Mouse (Mus musculus) intestine, embryonic 14.5 days (tissue): ENCODE measurements at regions not wholly inside any gene's neighbourhood (a gene's known extent, or its start where the extent isn't known, plus 50 kb on each side); places are given as distances from the start of the nearest gene placed in this dataset.

Experiments
- ATAC-seq: fragments of 200-750 bp; cut with Nextera tagmentation; replicated peaks from 2 replicates; pipeline ENCODE4 v1.8.0; 2017; ENCODE audit warnings: low read depth, moderate number of reproducible peaks, moderate TSS enrichment, moderate library complexity; ENCODE audit not compliant: low FRiP score, low TSS enrichment
- DNase-seq: peaks from one replicate; pipeline ENCODE4 v3.0.0-alpha.2; 2018; ENCODE audit warnings: low spot score
- H3K27ac ChIP-seq: fragments of 300-500 bp; sonication (generic); 2 replicates; pipeline ENCODE4 v1.5.1; 2014; ENCODE audit warnings: low read depth, mild to moderate bottlenecking, control low read depth
- H3K27me3 ChIP-seq: fragments of 300-500 bp; sonication (generic); replicated peaks from 2 replicates; pipeline ENCODE4 v1.6.1; 2014; ENCODE audit warnings: low read length, control low read depth; ENCODE audit not compliant: control insufficient read depth, insufficient read depth
- H3K36me3 ChIP-seq: fragments of 300-500 bp; sonication (generic); 2 replicates; pipeline ENCODE4 v1.6.1; 2014; ENCODE audit warnings: low read length, control low read depth; ENCODE audit not compliant: control insufficient read depth, insufficient read depth
- H3K4me1 ChIP-seq: fragments of 300-500 bp; sonication (generic); replicated peaks from 2 replicates; pipeline ENCODE4 v1.6.1; 2014; ENCODE audit warnings: low read length, control low read depth, mixed read lengths; ENCODE audit not compliant: control insufficient read depth, insufficient read depth
- H3K4me2 ChIP-seq: fragments of 300-500 bp; sonication (generic); 2 replicates; pipeline ENCODE4 v1.6.1; 2014; ENCODE audit warnings: low read length
- H3K4me3 ChIP-seq: fragments of 300-500 bp; sonication (generic); 2 replicates; pipeline ENCODE4 v1.5.1; 2014; ENCODE audit warnings: low read depth, low read length, control low read depth, mixed read lengths
- H3K9ac ChIP-seq: fragments of 300-500 bp; sonication (generic); 2 replicates; pipeline ENCODE4 v1.6.1; 2014; ENCODE audit warnings: mild to moderate bottlenecking, low read length
- H3K9me3 ChIP-seq: fragments of 300-500 bp; sonication (generic); 2 replicates; pipeline ENCODE4 v1.6.1; 2016; ENCODE audit warnings: low read length, control low read depth; ENCODE audit not compliant: control insufficient read depth
- WGBS: fragments of 180-500 bp; shearing (Covaris S2); extraction: QIAGEN DNeasy Blood & Tissue Kit; methylation state at CpG from one replicate; pipeline ENCODE4 v1.1.7; 2014; 5-methylcytosine and 5-hydroxymethylcytosine counted together

GRCm38 (mm10) chr2:10736696-10737457, 366.6 kb downstream of the Sfmbt2 start:
- H3K9ac ChIP-seq, result no peak overlapping the region
- H3K36me3 ChIP-seq, result no peaks in the 10 kb centered on the region
- no peaks in the 10 kb centered on the region for H3K27me3 ChIP-seq
- H3K4me2 ChIP-seq, result peak overlapping the region; percentile 34
- 26% methylated on average over 13 of the region's 13 CpGs for WGBS
- no peaks in the 10 kb centered on the region; the same call in 1 of the 2 replicates for H3K4me1 ChIP-seq
- no peaks in the 10 kb centered on the region for H3K9me3 ChIP-seq
- no peak overlapping the region for H3K4me3 ChIP-seq
- no peak for DNase-seq
- ATAC-seq, result peak; percentile 40; the same call in 1 of the 2 replicates
- no peak overlapping the region for H3K27ac ChIP-seq

- Histone ChIP-seq H3K4me1 (no peaks in the 10 kb centered on the region; the same call in 1 of the 2 replicates), H3K9ac (no peak overlapping the region), H3K4me3 (no peak overlapping the region), H3K36me3 (no peaks in the 10 kb centered on the region), H3K4me2 (peak overlapping the region; percentile 34), H3K27ac (no peak overlapping the region), H3K9me3 (no peaks in the 10 kb centered on the region), H3K27me3 (no peaks in the 10 kb centered on the region)
- ATAC-seq (peak; percentile 55; the same call in 1 of the 2 replicates), DNase-seq (no peak)
- 37% methylated on average over 9 of the region's 9 CpGs for WGBS
These were observed 367.1 kb downstream of the Sfmbt2 start for GRCm38 (mm10) chr2:10737458-10737775.

- H3K4me3 ChIP-seq, result no peak overlapping the region
- no peak for ATAC-seq
- no peaks in the 10 kb centered on the region for H3K4me1 ChIP-seq
- H3K27ac ChIP-seq, result no peak overlapping the region
- H3K27me3 ChIP-seq, result no peaks in the 10 kb centered on the region
- H3K36me3 ChIP-seq, result no peaks in the 10 kb centered on the region
- H3K4me2 ChIP-seq, result no peak overlapping the region
- no peak for DNase-seq
- H3K9ac ChIP-seq, result no peak overlapping the region
- H3K9me3 ChIP-seq, result no peaks in the 10 kb centered on the region
- WGBS, result 72% methylated on average over 7 of the region's 7 CpGs
These were observed 374.8 kb downstream of the Sfmbt2 start for GRCm38 (mm10) chr2:10745127-10745526.

GRCm38 (mm10) chr2:10755375-10755774, 385.1 kb downstream of the Sfmbt2 start:
- Histone ChIP-seq H3K27me3 (no peaks in the 10 kb centered on the region), H3K36me3 (no peaks in the 10 kb centered on the region), H3K9me3 (no peaks in the 10 kb centered on the region), H3K27ac (no peak overlapping the region), H3K9ac (no peak overlapping the region), H3K4me3 (no peak overlapping the region), H3K4me2 (no peak overlapping the region), H3K4me1 (no peaks in the 10 kb centered on the region)
- ATAC-seq (no peak), DNase-seq (no peak)
- WGBS, result 56% methylated on average over 3 of the region's 3 CpGs

- 45% methylated on average over 8 of the region's 8 CpGs for WGBS
- Histone ChIP-seq H3K27me3 (no peaks in the 10 kb centered on the region), H3K4me1 (no peaks in the 10 kb centered on the region), H3K4me2 (no peak overlapping the region), H3K27ac (no peak overlapping the region), H3K36me3 (no peaks in the 10 kb centered on the region), H3K4me3 (no peak overlapping the region), H3K9me3 (no peaks in the 10 kb centered on the region), H3K9ac (no peak overlapping the region)
- DNase-seq (no peak), ATAC-seq (no peak)
These were observed 387.0 kb downstream of the Sfmbt2 start for GRCm38 (mm10) chr2:10757202-10757840.

GRCm38 (mm10) chr2:10757886-10758285, 387.6 kb downstream of the Sfmbt2 start:
- H3K4me2 ChIP-seq, result no peak overlapping the region
- no peaks in the 10 kb centered on the region for H3K36me3 ChIP-seq
- WGBS, result 88% methylated on average over 1 of the region's 1 CpGs
- no peaks in the 10 kb centered on the region for H3K27me3 ChIP-seq
- H3K9ac ChIP-seq, result no peak overlapping the region
- no peak overlapping the region for H3K27ac ChIP-seq
- H3K4me3 ChIP-seq, result no peak overlapping the region
- DNase-seq (no peak), ATAC-seq (no peak)
- no peaks in the 10 kb centered on the region for H3K4me1 ChIP-seq
- H3K9me3 ChIP-seq, result no peaks in the 10 kb centered on the region

GRCm38 (mm10) chr2:10762236-10762635, 391.9 kb downstream of the Sfmbt2 start:
- Histone ChIP-seq H3K27me3 (no peaks in the 10 kb centered on the region), H3K4me2 (no peak overlapping the region), H3K4me3 (no peak overlapping the region), H3K9ac (no peak overlapping the region), H3K36me3 (no peaks in the 10 kb centered on the region), H3K27ac (no peak overlapping the region), H3K9me3 (no peaks in the 10 kb centered on the region), H3K4me1 (no peaks in the 10 kb centered on the region)
- ATAC-seq (no peak), DNase-seq (no peak)
- WGBS, result 62% methylated on average over 4 of the region's 4 CpGs

GRCm38 (mm10) chr2:10783071-10783470, 388.8 kb upstream of the Prkcq start:
- Histone ChIP-seq H3K27me3 (no peaks in the 10 kb centered on the region), H3K27ac (no peak overlapping the region), H3K4me1 (no peaks in the 10 kb centered on the region), H3K9me3 (no peaks in the 10 kb centered on the region), H3K9ac (no peak overlapping the region), H3K36me3 (no peaks in the 10 kb centered on the region), H3K4me2 (no peak overlapping the region), H3K4me3 (no peak overlapping the region)
- DNase-seq (no peak), ATAC-seq (0 out of 2 replicates have a peak, but pooled peaks have one; percentile 43)
- WGBS, result 50% methylated on average over 7 of the region's 7 CpGs

GRCm38 (mm10) chr2:10783594-10783993, 388.3 kb upstream of the Prkcq start:
- ATAC-seq, result no peak
- DNase-seq, result no peak
- Histone ChIP-seq H3K36me3 (no peaks in the 10 kb centered on the region), H3K9me3 (no peaks in the 10 kb centered on the region), H3K4me3 (no peak overlapping the region), H3K27ac (no peak overlapping the region), H3K9ac (no peak overlapping the region), H3K27me3 (no peaks in the 10 kb centered on the region), H3K4me2 (no peak overlapping the region), H3K4me1 (no peaks in the 10 kb centered on the region)
- 86% methylated on average over 6 of the region's 6 CpGs for WGBS
